Mouse (Mus musculus) kidney, adult 11 months (tissue): ENCODE results near the gene Ggnbp2.

Experiments
- DNase-seq: peaks from one replicate; pipeline ENCODE4 v3.0.0; 2022

Ggnbp2 gene

GRCm38 (mm10) chr11:84870337-84871043 is at the start of gene Ggnbp2:
Ggnbp2 (minus strand) TSS chr11:84870817.
- DNase-seq: peak; percentile 90

GRCm38 (mm10) chr11:84919951-84920350 is 49.3 kb upstream of the Ggnbp2 start:
- DNase-seq: no peak

GRCm38 (mm10) chr11:84919276-84919675 is 48.7 kb upstream of the Ggnbp2 start:
- DNase-seq: no peak

GRCm38 (mm10) chr11:84918425-84918824 is 47.8 kb upstream of the Ggnbp2 start:
- DNase-seq: peak; percentile 73

- no peak for DNase-seq
These were observed 46.2 kb upstream of the Ggnbp2 start for GRCm38 (mm10) chr11:84916703-84917300.

GRCm38 (mm10) chr11:84916053-84916702 is 45.6 kb upstream of the Ggnbp2 start, which contains the start of gene Znhit3:
Znhit3 (minus strand) TSS chr11:84916366.
- DNase-seq: peak; percentile 88

- no peak for DNase-seq
These were observed 44.1 kb upstream of the Ggnbp2 start for GRCm38 (mm10) chr11:84914673-84915072.

- no peak for DNase-seq
These were observed 39.8 kb upstream of the Ggnbp2 start for GRCm38 (mm10) chr11:84910411-84910810.

GRCm38 (mm10) chr11:84908480-84908879 is 37.9 kb upstream of the Ggnbp2 start:
- no peak for DNase-seq

- DNase-seq: no peak
These were observed 36.5 kb upstream of the Ggnbp2 start for GRCm38 (mm10) chr11:84907081-84907480.

- DNase-seq: no peak
These were observed 34.1 kb upstream of the Ggnbp2 start for GRCm38 (mm10) chr11:84904597-84905144.

- no peak for DNase-seq
These were observed 22.5 kb upstream of the Ggnbp2 start for GRCm38 (mm10) chr11:84893113-84893512.

GRCm38 (mm10) chr11:84891705-84892104 is 21.1 kb upstream of the Ggnbp2 start:
- no peak for DNase-seq

- no peak for DNase-seq
These were observed 18.9 kb upstream of the Ggnbp2 start for GRCm38 (mm10) chr11:84889492-84889891.

- no peak for DNase-seq
These were observed 17.4 kb upstream of the Ggnbp2 start for GRCm38 (mm10) chr11:84888025-84888424.

- no peak for DNase-seq
These were observed 16.3 kb upstream of the Ggnbp2 start for GRCm38 (mm10) chr11:84886767-84887511.

- peak; percentile 64 for DNase-seq
These were observed 15.6 kb upstream of the Ggnbp2 start for GRCm38 (mm10) chr11:84886236-84886635.

GRCm38 (mm10) chr11:84885238-84885637 is 14.6 kb upstream of the Ggnbp2 start:
- no peak for DNase-seq

- DNase-seq: no peak
These were observed 11.7 kb upstream of the Ggnbp2 start for GRCm38 (mm10) chr11:84882346-84882745.

- no peak for DNase-seq
These were observed 10.4 kb upstream of the Ggnbp2 start for GRCm38 (mm10) chr11:84880971-84881370.

GRCm38 (mm10) chr11:84880465-84880961 is 9.9 kb upstream of the Ggnbp2 start:
- DNase-seq: peak; percentile 80

GRCm38 (mm10) chr11:84879772-84880464 is 9.3 kb upstream of the Ggnbp2 start, which contains the start of the genes Myo19 and Pigw:
Myo19 (plus strand) TSS chr11:84880148.
Pigw (minus strand) TSS chr11:84880285.
- DNase-seq: peak; percentile 70
